11 mouse cellular contexts compared by ENCODE assay signal in genomic region chr15:72200861-72201260, GRCm38 (mm10).
DNase-seq lines count a peak whose midpoint lies in the region; ATAC-seq and TF ChIP-seq lines count a peak whose summit lies in the region.
"Had no signal": no experiment of that assay in that cellular context is flagged by ENCODE, and none has a peak within 500 bp of the region (broad histone marks: within the 10 kb centered on the region; RNA-seq: fewer than 3 reads in every experiment).

No protein-coding gene starts in this region.

- no peak overlapping the region for H3K9ac ChIP-seq in kidney, embryonic 15.5 days
- no peak overlapping the region for H3K9ac ChIP-seq in MEL (ENCODE audit: control insufficient read depth, low read depth, low read length, poor library complexity, severe bottlenecking)

- no peak for TF ChIP-seq EP300 in MEL (IDR thresholded peaks at IDR 0.05; ENCODE audit: low read depth in 1 of 2, low read length in 2 of 2)

- no peak overlapping the region for H3K4me3 ChIP-seq in kidney, embryonic 15.5 days (replicated peaks)
- H3K4me3 ChIP-seq in C2C12 (ENCODE audit: insufficient read depth, poor library complexity, severe bottlenecking): no peak overlapping the region
- no peak overlapping the region for H3K4me3 ChIP-seq in MEL (ENCODE audit: control insufficient read depth in 1 of 2, insufficient read depth in 1 of 2, low read depth in 2 of 2, low read length in 2 of 2)

- ATAC-seq in kidney, embryonic 15.5 days (replicated peaks; ENCODE audit: low FRiP score): no peak
- ATAC-seq: midbrain, embryonic 16.5 days had no signal

- H3K9me3 ChIP-seq in kidney, embryonic 15.5 days (replicated peaks): no peaks in the 10 kb centered on the region
- H3K9me3 ChIP-seq in MEL (replicated peaks; ENCODE audit: insufficient read depth, low read length): no peaks in the 10 kb centered on the region

- no peak overlapping the region for H3ac ChIP-seq in C2C12 (ENCODE audit: control insufficient read depth, insufficient read length, low read depth)

- no peaks in the 10 kb centered on the region for H3K4me1 ChIP-seq in kidney, embryonic 15.5 days
- H3K4me1 ChIP-seq in MEL (ENCODE audit: control insufficient read depth in 1 of 2, insufficient read depth in 2 of 2, low read length in 2 of 2): no peaks in the 10 kb centered on the region

- no peaks in the 10 kb centered on the region for H3K79me3 ChIP-seq in C2C12 (ENCODE audit: low read depth)

- WGBS in kidney, embryonic 15.5 days: 28% methylated on average over 3 of the region's 3 CpGs

- TF ChIP-seq POLR2A in MEL (IDR thresholded peaks at IDR 0.05; ENCODE audit: control insufficient read depth in 1 of 2, insufficient read depth in 1 of 2, low read depth in 1 of 2, low read length in 2 of 2, poor library complexity in 1 of 2): no peak

- H3K36me3 ChIP-seq in kidney, embryonic 15.5 days: no peaks in the 10 kb centered on the region
- H3K36me3 ChIP-seq in C2C12 (ENCODE audit: control insufficient read depth, insufficient read depth) (no peaks in the 10 kb centered on the region), MEL (ENCODE audit: control insufficient read depth in 1 of 2, insufficient read depth in 2 of 2, low read length in 2 of 2) (no peaks in the 10 kb centered on the region)

- no peak for TF ChIP-seq RAD21 in MEL (IDR thresholded peaks at IDR 0.05; ENCODE audit: low read depth, low read length)

- no peak for TF ChIP-seq CTCF in C2C12 (IDR thresholded peaks at IDR 0.05; ENCODE audit: control insufficient read depth, insufficient read depth, insufficient read length)
- no peak for TF ChIP-seq CTCF in MEL (IDR thresholded peaks at IDR 0.05 in 2 of 3, conservative IDR thresholded peaks at IDR 0.05 in 1 of 3; ENCODE audit: control insufficient read depth in 1 of 3, insufficient read depth in 1 of 3, low read depth in 2 of 3, low read length in 3 of 3, poor library complexity in 1 of 3, severe bottlenecking in 1 of 3)

- H3K27ac ChIP-seq in kidney, embryonic 15.5 days: no peak overlapping the region
- no peak overlapping the region for H3K27ac ChIP-seq in MEL (ENCODE audit: control insufficient read depth, low read depth, low read length)

- peak; percentile 6 for DNase-seq in kidney, postnatal 14 days
- DNase-seq in MEL (ENCODE audit: low read depth, low spot score): peak; percentile 29
- DNase-seq in forelimb bud, embryonic 11.5 days (ENCODE audit: low read depth, low spot score): peak; percentile 63
- no peak for DNase-seq in thymus, adult 18-20 months
- DNase-seq in right cerebral cortex, postnatal 4 days: no peak
- DNase-seq: cerebellum, adult 11-12 months; right cerebral cortex, postnatal 25 days; thymus, postnatal 36 days had no signal

- no peak overlapping the region for H3K4me2 ChIP-seq in kidney, embryonic 15.5 days

- no peaks in the 10 kb centered on the region for H3K27me3 ChIP-seq in kidney, embryonic 15.5 days
- no peaks in the 10 kb centered on the region for H3K27me3 ChIP-seq in C2C12 (ENCODE audit: control insufficient read depth, insufficient read depth, insufficient read length)
- no peaks in the 10 kb centered on the region for H3K27me3 ChIP-seq in MEL (ENCODE audit: control insufficient read depth in 1 of 2, insufficient read depth in 2 of 2, low read length in 2 of 2)

- H3K79me2 ChIP-seq in C2C12 (ENCODE audit: control insufficient read depth, insufficient read depth) (no peaks in the 10 kb centered on the region), MEL (ENCODE audit: control insufficient read depth, insufficient read depth, low read length, poor library complexity) (no peaks in the 10 kb centered on the region)

TF ChIP-seq in C2C12, 6 proteins besides CTCF, POLR2A, EP300 and RAD21:
- TF ChIP-seq MAX (IDR thresholded peaks at IDR 0.05): peak; percentile 42
- TF ChIP-seq CEBPB (IDR thresholded peaks at IDR 0.05; ENCODE audit: low read depth): no peak
- TF ChIP-seq FOSL1 (IDR thresholded peaks at IDR 0.05; ENCODE audit: insufficient read depth, low read length, poor library complexity, severe bottlenecking): no peak

TF ChIP-seq in MEL, 35 proteins besides CTCF, POLR2A, EP300 and RAD21:
- TF ChIP-seq ETS1 (IDR thresholded peaks at IDR 0.05; ENCODE audit: low read depth, low read length) (no peak), ZKSCAN1 (IDR thresholded peaks at IDR 0.05; ENCODE audit: low read depth, low read length) (no peak), GABPA (IDR thresholded peaks at IDR 0.05; ENCODE audit: low read depth, low read length) (no peak), GATA1 (IDR thresholded peaks at IDR 0.05; ENCODE audit: low read depth, low read length) (no peak), ZC3H11A (IDR thresholded peaks at IDR 0.05; ENCODE audit: low read depth, low read length) (no peak), NRF1 (IDR thresholded peaks at IDR 0.05; ENCODE audit: insufficient read depth, low read depth, low read length, poor library complexity, severe bottlenecking) (no peak), UBTF (IDR thresholded peaks at IDR 0.05; ENCODE audit: borderline replicate concordance, insufficient read depth, low read depth, low read length) (no peak), MAFK (IDR thresholded peaks at IDR 0.05; ENCODE audit: borderline replicate concordance, low read depth, low read length) (no peak), ZNF384 (IDR thresholded peaks at IDR 0.05; ENCODE audit: low read depth, low read length) (no peak), CHD2 (IDR thresholded peaks at IDR 0.05; ENCODE audit: low read length) (no peak), POLR2AphosphoS5 (IDR thresholded peaks at IDR 0.05; ENCODE audit: borderline replicate concordance, low read depth, low read length) (no peak), JUND (IDR thresholded peaks at IDR 0.05; ENCODE audit: low read depth, low read length) (no peak), NELFE (IDR thresholded peaks at IDR 0.05; ENCODE audit: low read depth, low read length) (no peak), USF1 (IDR thresholded peaks at IDR 0.05; ENCODE audit: low read depth, low read length) (no peak), MYB (IDR thresholded peaks at IDR 0.05; ENCODE audit: low read depth, low read length) (no peak), SIN3A (IDR thresholded peaks at IDR 0.05; ENCODE audit: low read length) (no peak), MAX (IDR thresholded peaks at IDR 0.05; ENCODE audit: low read length) (no peak)
TF ChIP-seq in MEL: peak in this region for 0.

Comparison
In these comparisons a context has a peak if more than half of its experiments do, and no peak if none do; other contexts are left out.
1. DNase-seq: peak in kidney, postnatal 14 days (single experiment), MEL (single experiment) and forelimb bud, embryonic 11.5 days (single experiment); none in thymus, adult 18-20 months (0 of 2) and right cerebral cortex, postnatal 4 days (single experiment).